Mouse (Mus musculus): ENCODE results near the gene Pip4k2c. TPM values are rescaled to one million over a fixed set of nuclear protein-coding genes. Genes with fewer than 3 reads are reported as not detected.
A peak's percentile ranks its signal among the peaks of the same experiment; 100 is the strongest.

The Pip4k2c gene
- 10 to 100 TPM in 23 of 26 experiments, 1 to 10 TPM in 3; 6.7 to 41.3 (median 22.5) TPM for total RNA-seq (2018; cell fraction: chromatin; rRNA removed)
- 10 to 100 TPM; 35.9 to 59.0 (median 46.8) TPM for total RNA-seq (2018; cell fraction: cytosol; rRNA removed)
- 10 to 100 TPM; 19.1 to 51.7 (median 31.5) TPM for total RNA-seq (2018; cell fraction: nucleus; rRNA removed)
- 33.0 to 42.7 TPM (median 40.2 TPM) in 3 replicates for polyA plus RNA-seq (2018)

DNA sequence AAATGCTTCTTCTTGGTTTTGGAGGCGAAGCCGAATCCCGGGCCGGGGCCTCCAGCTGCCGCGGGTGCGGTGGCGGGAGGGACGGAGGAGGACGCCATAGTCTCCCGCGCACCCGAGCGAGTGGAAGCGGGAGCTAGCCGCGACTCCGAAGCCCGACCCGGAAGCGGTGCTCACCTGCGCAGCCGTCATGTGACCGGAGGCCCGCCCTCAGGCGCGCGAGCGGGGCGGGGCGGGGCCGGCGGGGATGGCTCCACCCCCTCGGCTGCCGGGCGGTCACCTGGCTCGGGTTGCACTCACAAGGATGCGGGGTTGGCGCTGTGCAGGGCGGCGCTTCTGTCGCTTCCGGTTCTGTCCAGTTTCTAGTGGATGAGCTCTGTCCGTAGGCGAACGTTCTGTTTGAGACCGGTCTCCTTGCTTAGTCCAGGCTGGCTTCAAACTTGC is at the start of gene Pip4k2c:
Gene Pip4k2c (minus strand): TSS at position 172 of the 441 bp plus-strand sequence.
- Histone ChIP-seq H3K27ac (no peak within 1 kb of the TSS), H3K36me3 (ENCODE audit: inconsistent target) (peaks cover 16% of the 10 kb centered on the region; the same call in 1 of the 2 replicates), H3K79me2 (ENCODE audit: inconsistent target) (peaks cover 20% of the 10 kb centered on the region), H3K4me3 (ENCODE audit: inconsistent target) (peak within 1 kb of the TSS; percentile 57)
- 0% methylated on average over 35 of the region's 47 CpGs for WGBS (ENCODE audit: missing documents)

DNA sequence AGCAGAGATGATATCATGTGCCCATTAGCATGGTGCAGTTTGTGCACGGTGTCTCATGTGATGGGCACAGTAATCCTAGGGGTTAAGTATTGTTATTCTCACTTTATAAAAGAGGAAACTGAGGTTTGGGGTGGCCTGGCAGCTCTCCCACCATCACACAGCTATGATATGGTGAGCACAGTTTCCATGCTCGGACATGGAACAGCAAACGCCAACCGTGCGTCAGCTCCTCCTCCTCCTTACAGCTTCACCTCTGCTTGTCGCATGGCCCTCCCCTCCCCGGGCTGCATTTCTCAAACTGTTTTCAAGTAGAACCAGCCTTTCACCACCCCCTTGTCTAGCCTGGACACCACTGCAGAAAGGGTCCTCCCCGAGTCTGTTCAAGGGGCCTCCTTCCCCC is 47.1 kb upstream of the Pip4k2c start:
- H3K79me2 ChIP-seq (ENCODE audit: inconsistent target) = no peaks in the 10 kb centered on the region
- H3K36me3 ChIP-seq (ENCODE audit: inconsistent target) = no peaks in the 10 kb centered on the region
- whole genome bisulfite sequencing (ENCODE audit: missing documents) = 7% methylated on average over 8 of the region's 8 CpGs
- H3K27ac ChIP-seq = no peak overlapping the region
- no peak overlapping the region for H3K4me3 ChIP-seq (ENCODE audit: inconsistent target)

DNA sequence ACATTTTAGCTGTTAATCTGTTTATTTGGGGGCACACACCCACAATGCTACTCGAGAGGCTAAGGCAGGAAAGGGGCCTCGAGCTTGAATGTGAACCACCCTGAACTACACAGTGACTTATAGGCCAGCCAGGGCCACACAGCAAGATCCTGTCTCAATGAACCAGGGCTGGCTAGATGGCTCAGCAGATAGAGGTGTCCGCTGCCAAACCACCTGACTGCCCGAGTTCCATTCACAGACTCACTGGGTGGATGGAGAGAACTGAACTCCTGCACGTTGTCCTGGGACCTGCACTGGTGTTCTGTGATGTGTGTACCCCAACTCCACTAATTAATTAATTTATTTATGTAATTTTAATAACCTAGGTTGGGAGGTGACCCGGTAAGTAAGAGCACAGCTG is 46.4 kb upstream of the Pip4k2c start:
- H3K4me3 ChIP-seq (ENCODE audit: inconsistent target) = no peak overlapping the region
- H3K27ac ChIP-seq = no peak overlapping the region
- 77% methylated on average over 6 of the region's 6 CpGs for WGBS (ENCODE audit: missing documents)
- H3K36me3 ChIP-seq (ENCODE audit: inconsistent target) = no peaks in the 10 kb centered on the region
- no peaks in the 10 kb centered on the region for H3K79me2 ChIP-seq (ENCODE audit: inconsistent target)

DNA sequence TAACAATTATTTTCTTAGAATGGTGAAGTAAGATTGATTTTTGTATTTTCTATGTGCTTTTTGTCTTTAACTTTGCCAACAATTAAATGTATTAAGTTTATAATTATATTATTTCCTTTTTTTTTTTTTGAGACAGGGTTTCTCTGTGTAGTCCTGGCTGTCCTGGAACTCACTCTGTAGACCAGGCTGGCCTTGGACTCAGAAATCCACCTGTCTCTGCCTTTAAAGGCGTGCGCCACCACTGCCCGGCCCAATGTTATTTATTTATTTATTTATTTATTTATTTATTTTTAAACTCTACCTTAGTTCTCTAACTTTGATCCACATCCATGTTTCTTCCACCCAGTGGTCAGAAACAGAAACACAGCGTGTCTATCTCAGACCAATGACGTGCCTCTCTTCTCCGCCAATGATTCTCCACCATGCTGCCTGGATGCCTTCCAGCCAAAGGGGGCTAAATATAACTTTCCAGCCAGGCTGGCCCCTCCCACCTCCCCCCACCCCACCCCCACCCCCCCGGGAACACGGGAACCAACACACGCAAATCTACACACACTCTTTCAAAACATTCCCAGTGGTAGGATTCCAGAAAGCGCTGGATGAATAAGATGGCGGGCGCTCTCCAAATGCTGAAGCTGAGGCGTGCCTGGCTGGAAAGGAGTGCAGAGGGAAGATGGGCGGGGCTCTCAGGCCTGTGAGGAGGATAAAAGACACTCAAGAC is 44.4 kb upstream of the Pip4k2c start:
- Histone ChIP-seq H3K79me2 (ENCODE audit: inconsistent target) (no peaks in the 10 kb centered on the region), H3K4me3 (ENCODE audit: inconsistent target) (no peak overlapping the region), H3K27ac (no peak overlapping the region), H3K36me3 (ENCODE audit: inconsistent target) (no peaks in the 10 kb centered on the region)
- WGBS (ENCODE audit: missing documents) = 52% methylated on average over 10 of the region's 14 CpGs

DNA sequence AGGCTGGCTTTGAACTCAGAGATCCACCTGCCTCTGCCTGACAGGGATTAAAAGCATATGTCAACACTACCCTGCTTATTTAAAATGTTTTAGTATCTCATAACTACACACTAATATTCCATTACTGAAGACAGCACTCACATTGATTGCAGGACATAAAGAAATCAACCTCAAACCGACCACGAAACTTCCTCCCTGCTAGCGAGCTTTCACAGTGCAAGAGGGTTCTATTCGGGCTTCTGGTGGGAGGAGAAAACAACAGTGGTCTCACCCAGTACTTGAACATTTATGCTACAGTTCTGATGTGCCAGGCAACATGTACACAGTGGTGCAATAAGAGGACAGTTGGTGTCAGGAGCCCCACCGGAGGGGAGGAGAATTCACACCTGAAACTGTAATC is 39.4 kb upstream of the Pip4k2c start:
- WGBS (ENCODE audit: missing documents) = 30% methylated on average over 5 of the region's 5 CpGs
- Histone ChIP-seq H3K79me2 (ENCODE audit: inconsistent target) (no peaks in the 10 kb centered on the region), H3K36me3 (ENCODE audit: inconsistent target) (no peaks in the 10 kb centered on the region), H3K27ac (no peak overlapping the region), H3K4me3 (ENCODE audit: inconsistent target) (no peak overlapping the region)

DNA sequence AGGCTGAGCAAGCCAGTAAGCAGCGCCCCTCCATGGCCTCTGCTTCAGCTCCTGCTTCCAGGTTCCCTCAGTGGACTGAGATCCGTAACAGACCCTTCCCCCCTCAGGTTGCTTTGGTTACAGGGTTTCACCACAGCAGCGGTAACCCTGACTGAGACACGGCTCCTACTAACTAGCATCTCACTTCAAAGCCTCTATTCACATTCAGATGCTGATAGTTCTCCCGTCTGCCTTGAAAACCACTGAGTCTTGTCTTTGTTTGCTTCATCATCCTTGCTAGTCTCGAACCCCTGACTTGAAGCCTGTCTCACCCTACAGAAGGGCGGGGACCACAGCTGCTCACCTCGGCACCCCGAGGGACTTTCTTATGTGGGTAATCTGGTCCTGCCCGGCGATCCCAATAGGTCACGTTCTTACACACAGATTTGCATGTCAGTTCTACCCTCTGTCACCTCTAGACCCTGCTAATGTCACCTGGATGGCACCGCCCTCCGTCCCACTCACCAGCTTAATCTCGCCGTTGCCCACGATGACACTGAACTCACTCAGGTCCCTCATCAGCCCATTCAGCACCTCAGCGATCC is 26.9 kb upstream of the Pip4k2c start:
- Histone ChIP-seq H3K79me2 (ENCODE audit: inconsistent target) (no peaks in the 10 kb centered on the region), H3K4me3 (ENCODE audit: inconsistent target) (no peak overlapping the region), H3K36me3 (ENCODE audit: inconsistent target) (no peaks in the 10 kb centered on the region), H3K27ac (no peak overlapping the region)
- WGBS (ENCODE audit: missing documents) = 82% methylated on average over 18 of the region's 18 CpGs

DNA sequence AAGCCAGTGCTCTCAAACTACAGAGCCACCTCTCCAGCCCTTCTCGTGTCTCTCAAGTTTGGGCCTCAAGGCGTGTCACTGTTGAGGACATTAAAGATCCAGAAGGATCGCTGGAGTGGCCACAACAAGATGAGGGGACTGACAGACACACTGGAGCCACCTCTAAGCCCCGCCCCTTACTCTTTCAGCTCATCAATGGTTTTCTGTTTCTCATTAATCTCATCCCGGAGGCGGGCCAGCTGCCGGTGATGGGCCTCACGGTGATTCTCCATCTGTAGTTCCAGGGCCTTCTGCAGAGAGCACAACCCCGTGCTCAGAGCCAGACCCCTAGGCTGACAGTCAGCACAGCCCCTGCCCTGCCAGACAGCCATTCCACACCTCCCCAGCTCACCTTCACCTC is 25.2 kb upstream of the Pip4k2c start:
- WGBS (ENCODE audit: missing documents) = 87% methylated on average over 9 of the region's 9 CpGs
- H3K36me3 ChIP-seq (ENCODE audit: inconsistent target) = no peaks in the 10 kb centered on the region
- no peak overlapping the region for H3K27ac ChIP-seq
- H3K79me2 ChIP-seq (ENCODE audit: inconsistent target) = no peaks in the 10 kb centered on the region
- H3K4me3 ChIP-seq (ENCODE audit: inconsistent target) = no peak overlapping the region

DNA sequence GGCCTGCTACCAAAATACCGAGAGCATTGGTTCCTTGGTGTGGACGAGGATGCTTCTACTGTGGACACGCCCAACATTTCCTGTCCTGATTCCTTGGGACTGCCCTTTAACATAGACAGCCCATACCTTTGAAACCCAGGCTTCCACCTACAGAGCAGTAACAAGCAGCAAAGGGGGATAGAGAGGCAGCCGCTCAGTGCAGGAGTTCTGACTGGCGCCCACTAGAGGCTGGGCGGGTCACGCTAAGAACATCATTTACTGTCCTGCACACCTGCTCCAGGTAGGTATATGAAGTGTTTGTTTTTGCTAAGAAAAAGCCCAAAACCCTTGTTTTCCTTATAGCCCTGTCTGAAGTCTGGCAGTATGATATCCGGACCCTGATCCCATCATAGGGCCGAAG is 21.8 kb upstream of the Pip4k2c start:
- no peaks in the 10 kb centered on the region for H3K36me3 ChIP-seq (ENCODE audit: inconsistent target)
- H3K27ac ChIP-seq = no peak overlapping the region
- WGBS (ENCODE audit: missing documents) = 93% methylated on average over 7 of the region's 9 CpGs
- H3K4me3 ChIP-seq (ENCODE audit: inconsistent target) = no peak overlapping the region
- H3K79me2 ChIP-seq (ENCODE audit: inconsistent target) = no peaks in the 10 kb centered on the region

DNA sequence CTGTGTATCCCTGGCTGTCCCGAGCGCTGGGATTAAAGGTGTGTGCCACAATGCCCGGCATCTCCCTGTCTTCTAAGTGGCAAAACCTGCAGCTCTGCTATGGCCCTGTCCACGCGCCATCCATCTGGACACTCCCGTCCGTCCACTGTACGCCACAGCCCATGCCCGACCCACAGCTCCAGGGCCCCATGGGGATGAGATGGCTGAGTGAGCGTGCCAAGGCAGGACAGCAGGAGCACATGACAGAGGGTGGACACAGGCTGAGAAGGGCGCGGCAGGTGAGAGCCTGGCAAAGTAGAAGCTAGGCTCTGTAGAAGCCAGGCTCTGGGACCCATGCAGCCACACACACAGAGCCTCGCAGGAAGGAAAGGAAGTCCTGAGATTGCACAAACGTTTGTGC is 20.4 kb upstream of the Pip4k2c start:
- H3K27ac ChIP-seq = no peak overlapping the region
- H3K36me3 ChIP-seq (ENCODE audit: inconsistent target) = no peaks in the 10 kb centered on the region
- no peak overlapping the region for H3K4me3 ChIP-seq (ENCODE audit: inconsistent target)
- no peaks in the 10 kb centered on the region for H3K79me2 ChIP-seq (ENCODE audit: inconsistent target)
- WGBS (ENCODE audit: missing documents) = 75% methylated on average over 13 of the region's 14 CpGs

DNA sequence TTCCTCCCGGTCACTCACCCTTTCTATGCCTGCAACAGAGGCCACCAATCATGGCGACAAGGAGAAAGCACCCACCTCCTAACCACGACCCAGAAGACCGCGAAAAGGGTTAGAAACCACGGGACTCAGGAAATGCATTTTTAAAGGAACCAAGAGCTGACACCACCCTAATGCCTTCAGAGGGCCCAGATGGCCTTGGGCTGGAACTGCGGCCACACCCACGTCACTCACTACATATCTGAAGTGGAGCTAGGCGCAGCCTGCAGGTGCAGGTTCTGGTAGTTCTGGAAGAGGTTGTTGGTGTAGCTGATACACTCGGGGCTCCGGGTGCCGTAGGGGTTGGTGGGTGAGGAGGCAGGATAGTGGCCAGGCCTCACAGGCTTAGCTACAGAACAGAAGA is 19.3 kb upstream of the Pip4k2c start:
- 23% methylated on average over 12 of the region's 12 CpGs for WGBS (ENCODE audit: missing documents)
- H3K27ac ChIP-seq = no peak overlapping the region
- no peaks in the 10 kb centered on the region for H3K79me2 ChIP-seq (ENCODE audit: inconsistent target)
- no peaks in the 10 kb centered on the region for H3K36me3 ChIP-seq (ENCODE audit: inconsistent target)
- H3K4me3 ChIP-seq (ENCODE audit: inconsistent target) = no peak overlapping the region

DNA sequence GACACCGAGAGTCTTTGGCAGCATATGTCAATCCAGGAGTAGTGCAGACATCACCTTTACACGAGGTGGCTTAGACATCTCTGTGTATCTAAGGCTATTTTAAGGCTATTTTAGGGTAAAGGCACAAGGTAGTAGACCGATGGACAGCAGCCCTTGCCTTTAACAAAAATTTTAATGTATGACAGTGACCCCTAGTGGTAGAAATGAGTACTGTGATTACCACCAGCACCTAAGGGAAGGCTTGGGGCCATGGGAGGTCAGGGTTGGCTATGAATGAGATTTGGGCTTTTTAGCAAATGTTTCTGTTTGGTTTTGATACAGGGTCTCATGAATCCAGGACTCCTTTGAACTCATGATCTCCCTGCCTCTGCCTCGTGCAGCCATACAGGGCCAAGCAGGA is 17.5 kb upstream of the Pip4k2c start:
- H3K4me3 ChIP-seq (ENCODE audit: inconsistent target) = no peak overlapping the region
- no peaks in the 10 kb centered on the region for H3K79me2 ChIP-seq (ENCODE audit: inconsistent target)
- no peak overlapping the region for H3K27ac ChIP-seq
- 17% methylated on average over 4 of the region's 4 CpGs for WGBS (ENCODE audit: missing documents)
- no peaks in the 10 kb centered on the region for H3K36me3 ChIP-seq (ENCODE audit: inconsistent target)

DNA sequence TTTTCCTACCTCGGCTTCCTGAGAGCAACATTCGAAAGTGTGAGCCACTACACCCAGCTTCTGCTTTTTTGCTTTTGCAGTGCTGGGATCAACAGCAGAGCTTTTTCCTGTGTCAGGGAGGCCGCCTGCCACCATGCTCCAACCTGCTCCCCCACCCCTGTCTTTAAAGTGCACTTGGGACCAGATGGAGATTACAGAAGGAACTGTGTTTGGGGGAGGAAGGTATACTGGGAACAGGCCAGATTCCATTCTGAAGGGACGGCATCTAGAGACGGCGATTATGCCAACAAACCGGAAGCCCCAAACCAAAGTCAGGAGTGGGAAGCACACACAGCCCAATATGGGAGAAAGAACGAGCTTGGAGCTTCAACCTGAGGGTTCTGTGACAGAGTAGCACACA is 15.8 kb upstream of the Pip4k2c start:
- Histone ChIP-seq H3K36me3 (ENCODE audit: inconsistent target) (no peaks in the 10 kb centered on the region), H3K79me2 (ENCODE audit: inconsistent target) (no peaks in the 10 kb centered on the region), H3K4me3 (ENCODE audit: inconsistent target) (no peak overlapping the region), H3K27ac (no peak overlapping the region)
- 25% methylated on average over 8 of the region's 8 CpGs for WGBS (ENCODE audit: missing documents)

DNA sequence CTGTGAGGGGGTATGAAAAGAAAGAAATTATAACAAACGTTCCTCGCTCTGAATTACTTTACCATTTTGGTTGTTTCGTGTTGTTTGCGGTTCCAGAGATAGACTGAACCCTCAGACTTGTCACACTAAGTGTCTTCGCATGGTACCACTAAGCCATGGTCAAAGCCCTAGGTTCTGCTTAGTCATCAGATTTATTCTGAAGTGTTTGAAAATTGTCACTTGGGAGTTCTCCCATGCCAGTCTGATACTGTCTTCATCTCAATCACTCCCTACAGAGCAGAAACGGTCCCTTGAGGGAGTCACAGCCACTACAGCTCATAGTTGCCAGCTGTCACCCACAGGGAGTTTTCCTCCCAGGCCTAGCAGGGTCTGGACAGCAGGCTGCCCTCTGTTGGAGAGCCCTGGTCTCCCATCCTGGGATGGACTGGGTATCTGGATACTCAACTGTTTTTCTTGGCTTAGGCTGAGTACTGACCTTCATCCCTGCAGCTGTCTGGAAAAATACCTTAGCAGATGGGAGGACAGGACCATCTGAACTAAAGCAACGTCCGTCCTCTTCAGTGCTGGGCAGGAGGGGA is 15.0 kb upstream of the Pip4k2c start:
- 68% methylated on average over 8 of the region's 8 CpGs for WGBS (ENCODE audit: missing documents)
- no peak overlapping the region for H3K27ac ChIP-seq
- H3K4me3 ChIP-seq (ENCODE audit: inconsistent target) = no peak overlapping the region
- H3K79me2 ChIP-seq (ENCODE audit: inconsistent target) = no peaks in the 10 kb centered on the region
- no peaks in the 10 kb centered on the region for H3K36me3 ChIP-seq (ENCODE audit: inconsistent target)

DNA sequence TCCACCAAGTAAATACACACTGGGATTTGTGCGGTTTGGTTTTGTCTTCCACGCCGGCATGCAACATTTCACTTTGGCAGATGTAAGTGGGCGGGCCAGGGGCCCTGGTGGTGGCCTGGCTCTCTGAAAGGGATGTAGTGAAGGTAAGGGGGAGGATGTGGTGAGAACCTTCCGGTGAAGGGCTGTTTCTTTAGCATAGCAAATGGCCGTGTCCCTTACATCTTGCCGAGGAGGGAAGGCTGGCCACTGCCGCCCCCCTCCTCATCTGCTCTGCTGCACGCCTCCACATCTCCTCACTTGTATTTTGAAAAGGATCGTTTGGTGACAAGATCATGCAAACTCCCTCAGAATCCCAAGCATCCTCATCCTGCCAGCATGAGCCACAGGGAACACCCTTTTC is 14.3 kb upstream of the Pip4k2c start:
- Histone ChIP-seq H3K36me3 (ENCODE audit: inconsistent target) (no peaks in the 10 kb centered on the region), H3K4me3 (ENCODE audit: inconsistent target) (no peak overlapping the region), H3K27ac (no peak overlapping the region), H3K79me2 (ENCODE audit: inconsistent target) (no peaks in the 10 kb centered on the region)
- WGBS (ENCODE audit: missing documents) = 33% methylated on average over 10 of the region's 10 CpGs

DNA sequence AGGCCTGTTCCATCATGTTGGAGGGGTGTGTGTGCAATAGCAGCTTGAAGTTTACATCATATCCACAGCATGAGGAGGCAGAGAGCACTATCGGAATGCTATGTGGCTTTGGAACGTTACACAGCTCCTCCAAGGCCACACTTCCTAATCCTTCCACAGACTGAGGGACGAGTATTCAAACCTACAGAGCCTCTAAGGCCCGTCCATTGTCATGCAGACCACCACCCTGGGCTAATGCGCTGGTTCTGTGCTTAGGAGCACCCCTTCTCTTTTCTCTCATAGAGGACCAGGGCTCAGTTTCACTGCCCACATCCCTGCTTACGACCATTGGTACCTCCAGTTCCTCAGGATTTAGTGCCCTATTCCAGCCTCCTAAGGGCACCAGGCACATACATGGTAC is 13.8 kb upstream of the Pip4k2c start:
- no peak overlapping the region for H3K27ac ChIP-seq
- H3K4me3 ChIP-seq (ENCODE audit: inconsistent target) = no peak overlapping the region
- no peaks in the 10 kb centered on the region for H3K36me3 ChIP-seq (ENCODE audit: inconsistent target)
- H3K79me2 ChIP-seq (ENCODE audit: inconsistent target) = no peaks in the 10 kb centered on the region
- WGBS (ENCODE audit: missing documents) = 82% methylated on average over 6 of the region's 6 CpGs
